Mouse (Mus musculus) Muller cell, postnatal 12 days (primary cell): ENCODE results near the gene Cst6.

ENCODE experiments used
- DNase-seq: peaks from one replicate; pipeline ENCODE4 v3.0.0-alpha.2; 2015; ENCODE audit errors: inconsistent ontology term

Gene Cst6

GRCm38 (mm10) chr19:5348526-5349501 is 560 bp downstream of the Cst6 start:
- DNase-seq: peak; percentile 52

DNA sequence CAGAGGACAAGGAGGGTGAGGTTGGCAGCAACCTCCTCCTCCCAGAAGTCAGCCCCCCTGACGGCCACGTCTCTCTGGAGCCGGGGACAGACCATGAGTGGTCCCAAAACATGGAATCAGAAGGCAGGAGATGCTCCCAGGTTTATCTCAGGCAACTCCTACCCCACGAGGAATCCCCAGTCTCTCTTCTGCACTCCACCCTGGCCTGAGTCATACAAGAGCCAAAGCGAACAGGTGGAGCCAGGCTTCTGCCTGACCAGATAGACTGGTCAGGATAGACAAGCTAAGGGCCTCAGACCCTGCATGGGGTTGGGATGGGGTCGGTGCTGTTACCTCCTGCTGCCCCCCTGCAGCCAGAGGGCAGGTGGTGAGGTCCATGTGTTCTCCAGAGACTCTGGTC is 1.3 kb downstream of the Cst6 start:
- no peak for DNase-seq

DNA sequence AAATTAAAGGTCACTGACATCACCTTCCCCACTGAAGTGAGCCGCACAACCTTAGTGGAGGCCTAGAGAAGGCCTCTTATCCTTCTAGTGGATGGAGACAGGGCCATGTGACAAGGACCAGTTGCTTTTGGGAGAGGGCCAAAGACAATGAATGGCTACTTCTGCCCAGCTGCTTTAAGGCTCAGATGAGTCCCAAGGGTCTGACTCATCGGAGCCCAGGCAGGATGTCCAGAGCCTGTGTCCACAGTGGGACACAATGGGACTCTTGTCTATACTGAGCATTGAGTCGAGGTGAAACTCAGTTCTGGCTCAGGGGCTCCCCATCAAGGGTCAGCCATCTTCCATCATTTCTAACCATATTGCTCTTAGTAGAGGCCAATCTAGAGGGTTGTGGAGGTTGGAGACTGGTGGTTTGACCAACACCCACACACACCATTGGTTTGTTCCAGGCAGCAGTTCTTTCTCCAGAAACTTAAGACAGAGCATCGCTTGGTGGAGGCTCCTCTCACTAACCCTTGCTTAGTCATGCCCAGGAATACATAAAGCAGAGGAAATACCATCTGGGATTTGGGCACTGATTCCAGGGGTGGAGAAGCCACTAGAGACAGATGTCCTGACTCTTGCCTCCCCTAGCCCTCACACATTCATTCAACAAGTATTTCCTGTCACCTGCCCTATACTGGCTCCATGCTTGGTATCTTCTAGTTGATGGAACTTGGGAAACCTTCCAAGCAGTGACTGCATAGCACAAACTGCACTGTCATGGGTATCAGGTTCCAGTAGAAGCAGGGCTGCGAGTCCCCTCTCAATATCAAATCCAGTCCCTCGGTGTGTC is 3.9 kb downstream of the Cst6 start:
- DNase-seq: peak; percentile 74

DNA sequence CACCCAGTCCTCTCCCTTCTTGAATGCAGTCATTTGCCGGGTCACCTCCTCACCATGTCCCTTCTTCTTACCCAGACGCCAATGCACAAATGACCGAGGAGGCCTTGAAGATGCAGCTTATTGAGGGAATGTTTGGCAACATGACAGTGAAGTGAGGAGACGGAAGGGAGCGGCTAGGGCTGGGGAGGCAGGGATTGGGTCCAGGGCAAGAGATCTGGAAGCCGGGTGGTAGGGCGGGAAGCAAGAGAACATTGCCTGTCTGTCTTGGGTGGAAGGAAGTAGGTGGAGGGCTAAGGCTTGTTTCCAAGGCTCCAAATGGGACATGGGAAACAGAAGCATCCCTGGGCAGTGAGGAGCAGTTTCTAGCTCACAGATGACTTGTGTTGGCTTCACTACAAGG is 8.0 kb downstream of the Cst6 start:
- no peak for DNase-seq

- peak; percentile 36 for DNase-seq
Measured at GRCm38 (mm10) chr19:5337975-5338374, 11.4 kb downstream of the Cst6 start.

DNA sequence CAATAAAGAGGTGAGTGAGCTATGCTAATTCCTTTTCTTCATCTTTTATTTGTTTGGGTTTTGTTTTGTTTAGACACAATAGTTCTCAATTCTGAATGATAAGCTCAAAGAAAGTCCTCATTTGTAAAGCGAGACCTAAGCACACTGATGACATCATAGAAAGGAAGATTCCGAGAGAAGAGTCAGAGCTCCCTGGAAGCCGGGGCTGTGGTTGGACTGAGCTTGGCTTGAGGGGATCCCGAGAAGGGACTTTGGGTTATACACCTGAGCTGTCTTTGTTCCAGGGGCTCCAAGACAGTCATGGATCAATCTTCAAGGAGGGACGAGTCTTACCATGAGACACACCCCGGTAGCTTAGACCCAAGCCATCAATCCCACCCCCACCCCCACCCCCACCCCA is 13.9 kb downstream of the Cst6 start, which contains the start of gene Catsper1:
TSS of gene Catsper1 (plus strand) at position 301 of the 400 bp plus-strand sequence.
- no peak for DNase-seq

GRCm38 (mm10) chr19:5334741-5335140 is 14.6 kb downstream of the Cst6 start:
- no peak for DNase-seq

GRCm38 (mm10) chr19:5327970-5328369 is 21.4 kb downstream of the Cst6 start:
- DNase-seq: no peak

- DNase-seq: peak; percentile 16
Measured at GRCm38 (mm10) chr19:5323801-5324200, 25.6 kb downstream of the Cst6 start.

DNA sequence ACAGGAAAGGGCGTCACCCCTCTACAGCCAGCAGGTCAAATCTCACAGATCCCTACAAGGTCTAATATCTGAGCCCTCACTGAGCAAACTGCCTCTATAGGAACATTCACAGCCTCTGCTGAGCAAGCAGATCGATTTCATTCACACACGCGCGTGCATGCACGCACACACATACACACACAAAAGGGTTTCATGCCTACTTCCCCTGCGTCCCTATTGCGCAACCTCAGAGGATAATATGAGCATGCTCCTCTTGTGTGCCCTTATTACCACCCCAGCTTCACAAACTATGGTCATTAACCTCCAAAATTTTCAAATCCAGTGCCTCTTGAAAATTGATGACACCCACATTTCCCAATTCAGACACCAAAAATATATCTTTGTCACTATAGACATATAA is 36.2 kb downstream of the Cst6 start:
- DNase-seq: no peak

GRCm38 (mm10) chr19:5309025-5309424 is 40.3 kb downstream of the Cst6 start:
- DNase-seq: peak; percentile 26

GRCm38 (mm10) chr19:5306968-5307734 is 42.2 kb downstream of the Cst6 start:
- no peak for DNase-seq

DNA sequence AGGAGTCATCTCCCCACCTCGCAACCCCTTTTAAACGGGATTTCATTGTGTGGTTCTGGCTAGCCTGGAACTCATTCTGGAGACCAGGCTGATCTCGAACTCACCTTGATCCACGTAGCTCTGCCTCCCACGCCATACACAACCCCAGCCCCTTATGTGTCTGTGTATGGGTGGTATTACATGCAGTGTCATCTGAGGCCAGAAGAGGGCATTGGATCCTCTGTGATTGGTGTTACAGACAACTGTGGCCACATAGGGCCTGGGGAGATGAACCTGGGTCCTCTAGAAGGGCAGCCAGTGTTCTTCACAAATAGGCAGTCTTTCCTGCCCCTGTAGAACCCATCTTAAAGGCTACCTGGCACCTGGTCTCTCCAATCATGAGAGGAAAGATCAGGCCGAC is 43.1 kb downstream of the Cst6 start:
- no peak for DNase-seq

- DNase-seq: peak; percentile 54
Measured at GRCm38 (mm10) chr19:5302455-5302854, 46.9 kb downstream of the Cst6 start.

- no peak for DNase-seq
Measured at GRCm38 (mm10) chr19:5300588-5300987, 48.8 kb downstream of the Cst6 start.

GRCm38 (mm10) chr19:5297903-5298800 is 51.2 kb downstream of the Cst6 start, which contains the start of gene Gal3st3:
TSS of gene Gal3st3 (plus strand) at chr19:5298331.
- peak; percentile 41 for DNase-seq

GRCm38 (mm10) chr19:5296630-5297029 is 52.7 kb downstream of the Cst6 start:
- no peak for DNase-seq

DNA sequence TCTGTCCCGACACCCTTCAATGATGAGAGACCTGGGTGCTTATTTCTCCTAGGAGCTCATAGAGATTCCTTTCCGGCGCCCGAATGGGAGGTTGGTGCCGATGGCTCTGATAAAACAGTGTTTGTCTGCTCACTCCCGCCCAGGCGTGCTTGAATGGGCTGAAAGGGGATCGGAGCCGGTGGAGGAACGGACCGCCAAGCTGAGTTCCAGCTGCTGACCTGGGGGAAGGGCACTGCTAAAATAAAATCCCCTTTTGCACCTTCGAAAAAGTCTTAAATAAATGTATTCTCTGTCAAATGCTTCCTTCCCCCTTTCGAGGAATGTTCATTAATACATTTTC is 53.7 kb downstream of the Cst6 start:
- DNase-seq: no peak

DNA sequence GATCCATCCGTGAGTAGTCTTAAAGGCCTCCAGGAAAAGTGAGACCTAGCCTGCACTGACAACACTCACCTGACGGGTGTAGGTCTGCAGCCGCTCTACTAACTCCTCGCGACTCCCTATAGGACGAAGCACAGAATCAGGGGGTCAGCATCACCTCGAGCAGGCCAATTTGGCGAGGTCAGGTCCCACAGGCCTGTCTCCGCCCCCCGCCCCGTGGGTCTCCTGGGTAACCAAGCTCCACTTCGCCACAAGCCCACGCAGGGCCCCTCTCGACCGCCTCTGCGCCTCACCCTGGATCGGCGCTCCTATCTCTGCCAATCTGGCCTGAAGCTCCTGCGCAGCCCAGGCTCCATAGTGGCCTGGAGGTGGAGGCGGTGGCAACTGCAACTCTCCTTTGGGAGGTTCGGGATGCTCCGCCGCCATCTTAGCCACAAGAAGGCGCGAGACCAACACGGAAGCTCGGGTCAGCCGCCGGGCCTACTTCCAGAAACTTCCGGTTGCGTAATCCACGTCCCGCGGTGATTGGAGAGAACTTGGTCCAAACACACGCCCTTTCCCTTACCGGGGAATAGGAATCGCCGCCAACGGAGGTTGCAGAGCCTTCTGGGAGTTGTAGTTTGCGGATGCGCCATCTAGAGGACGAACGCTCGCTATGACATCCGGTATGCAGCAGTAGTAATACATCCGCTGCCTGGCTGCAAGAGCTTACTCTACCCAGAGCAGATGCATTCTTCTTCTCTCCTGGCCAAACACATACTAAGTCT is 54.2 kb downstream of the Cst6 start, which contains the start of gene Sf3b2:
TSS of gene Sf3b2 (minus strand) at position 484 of the 764 bp plus-strand sequence.
- peak; percentile 98 for DNase-seq
